Mouse (Mus musculus): Measurements from ENCODE around the gene Sfxn1. TPM values are rescaled to one million over a fixed set of nuclear protein-coding genes. Genes with fewer than 3 reads are reported as not detected.

The Sfxn1 gene
- polyA plus RNA-seq, 1 experiment from 2014 or later: 34.5 TPM

DNA sequence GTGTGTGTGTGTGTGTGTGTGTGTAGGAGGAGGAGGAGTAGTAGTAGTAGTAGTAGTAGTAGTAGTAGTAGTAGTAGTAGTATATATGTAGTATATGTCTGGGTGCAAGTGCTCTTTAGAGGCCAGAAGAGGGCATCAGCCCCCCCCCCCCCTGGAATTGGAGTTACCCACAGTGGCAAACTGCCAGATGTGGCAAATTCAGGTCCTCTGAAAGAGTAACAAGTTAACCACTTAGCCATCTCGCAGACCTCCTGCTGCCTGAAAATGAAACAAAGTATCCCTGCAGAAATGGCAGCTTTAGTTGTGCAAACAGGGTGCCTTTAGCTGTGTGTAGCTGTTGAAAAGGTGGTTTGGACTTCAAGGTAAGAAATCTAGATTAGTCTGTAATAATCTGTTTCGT lies 1.8 kb downstream of the Sfxn1 start:
- WGBS: 53% methylated on average over 2 of the region's 2 CpGs
- H3K4me2 ChIP-seq (replicated peaks; ENCODE audit: low read depth): peak overlapping the region; percentile 73; the same call in 1 of the 2 replicates
- H3K27me3 ChIP-seq (ENCODE audit: control insufficient read depth, insufficient read depth, low read length): no peaks in the 10 kb centered on the region
- no peak overlapping the region for H3K9ac ChIP-seq (ENCODE audit: low read length)
- ATAC-seq (ENCODE audit: low FRiP score, low TSS enrichment): no peak
- H3K9me3 ChIP-seq (ENCODE audit: control insufficient read depth, low read length): no peaks in the 10 kb centered on the region
- no peak overlapping the region for H3K27ac ChIP-seq (replicated peaks)
- DNase-seq (ENCODE audit: low spot score): peak; percentile 30
- H3K4me3 ChIP-seq (ENCODE audit: low read depth, low read length): no peak overlapping the region
- no peaks in the 10 kb centered on the region for H3K36me3 ChIP-seq (ENCODE audit: control insufficient read depth, insufficient read depth, low read length)
- TF ChIP-seq CTCF (IDR thresholded peaks at IDR 0.05; ENCODE audit: low read depth) (no peak), EP300 (optimal IDR thresholded peaks at IDR 0.05) (no peak)
- H3K4me1 ChIP-seq (replicated peaks; ENCODE audit: control insufficient read depth, insufficient read depth): no peaks in the 10 kb centered on the region

DNA sequence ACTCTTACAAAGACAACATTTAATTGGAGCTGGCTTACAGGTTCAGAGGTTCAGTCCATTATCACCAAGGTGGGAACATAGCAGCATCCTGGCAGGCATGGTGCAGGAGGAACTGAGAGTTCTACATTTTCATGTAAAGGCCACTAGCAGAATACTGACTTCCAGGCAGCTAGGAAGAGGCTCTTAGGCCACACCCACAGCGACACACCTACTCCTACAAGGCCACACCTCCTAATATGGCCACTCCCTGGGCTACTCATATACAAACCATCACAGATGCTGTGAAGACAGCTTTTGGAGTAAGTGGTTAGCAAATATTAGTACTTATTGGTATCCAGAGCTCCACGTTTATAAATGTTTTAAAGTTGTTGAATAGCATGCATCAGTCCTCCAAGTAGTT lies 3.7 kb downstream of the Sfxn1 start:
- H3K9ac ChIP-seq (ENCODE audit: low read length): no peak overlapping the region
- H3K36me3 ChIP-seq (ENCODE audit: control insufficient read depth, insufficient read depth, low read length): no peaks in the 10 kb centered on the region
- no peaks in the 10 kb centered on the region for H3K4me1 ChIP-seq (replicated peaks; ENCODE audit: control insufficient read depth, insufficient read depth)
- no peaks in the 10 kb centered on the region for H3K9me3 ChIP-seq (ENCODE audit: control insufficient read depth, low read length)
- TF ChIP-seq EP300 (optimal IDR thresholded peaks at IDR 0.05) (no peak), CTCF (IDR thresholded peaks at IDR 0.05; ENCODE audit: low read depth) (no peak)
- H3K27ac ChIP-seq (replicated peaks): no peak overlapping the region
- no peaks in the 10 kb centered on the region for H3K27me3 ChIP-seq (ENCODE audit: control insufficient read depth, insufficient read depth, low read length)
- no peak overlapping the region for H3K4me3 ChIP-seq (ENCODE audit: low read depth, low read length)
- DNase-seq (ENCODE audit: low spot score) (peak; percentile 44), ATAC-seq (ENCODE audit: low FRiP score, low TSS enrichment) (no peak)
- H3K4me2 ChIP-seq (replicated peaks; ENCODE audit: low read depth): no peak overlapping the region
- 78% methylated on average over 2 of the region's 2 CpGs for WGBS

DNA sequence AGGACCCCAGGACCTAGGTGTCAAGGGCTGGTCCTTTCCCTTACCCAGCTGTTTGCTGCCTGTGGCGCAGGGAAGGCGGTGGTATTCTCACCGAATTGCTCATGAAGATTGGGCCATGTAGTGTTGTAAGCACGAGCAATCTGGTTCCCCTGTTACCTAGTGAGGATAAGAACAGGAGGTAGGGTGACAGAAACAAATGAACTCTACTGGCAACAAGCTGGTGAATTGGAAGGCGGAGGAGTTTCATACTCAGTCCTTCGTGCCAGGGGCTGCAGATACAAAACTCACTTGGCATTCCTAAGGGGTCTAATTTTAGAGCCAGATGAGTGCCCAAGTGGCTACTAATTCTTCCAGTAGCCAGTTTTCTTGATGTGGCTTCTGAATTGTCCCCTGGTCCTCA lies 4.4 kb downstream of the Sfxn1 start:
- H3K9me3 ChIP-seq (ENCODE audit: control insufficient read depth, low read length): no peaks in the 10 kb centered on the region
- H3K4me3 ChIP-seq (ENCODE audit: low read depth, low read length): no peak overlapping the region
- ATAC-seq (ENCODE audit: low FRiP score, low TSS enrichment) (no peak), DNase-seq (ENCODE audit: low spot score) (no peak)
- H3K36me3 ChIP-seq (ENCODE audit: control insufficient read depth, insufficient read depth, low read length): no peaks in the 10 kb centered on the region
- no peaks in the 10 kb centered on the region for H3K27me3 ChIP-seq (ENCODE audit: control insufficient read depth, insufficient read depth, low read length)
- H3K27ac ChIP-seq (replicated peaks): no peak overlapping the region
- H3K4me2 ChIP-seq (replicated peaks; ENCODE audit: low read depth): no peak overlapping the region
- H3K9ac ChIP-seq (ENCODE audit: low read length): no peak overlapping the region
- TF ChIP-seq EP300 (optimal IDR thresholded peaks at IDR 0.05): no peak
- TF ChIP-seq CTCF (IDR thresholded peaks at IDR 0.05; ENCODE audit: low read depth): no peak
- 87% methylated on average over 6 of the region's 6 CpGs for WGBS
- no peaks in the 10 kb centered on the region for H3K4me1 ChIP-seq (replicated peaks; ENCODE audit: control insufficient read depth, insufficient read depth)

DNA sequence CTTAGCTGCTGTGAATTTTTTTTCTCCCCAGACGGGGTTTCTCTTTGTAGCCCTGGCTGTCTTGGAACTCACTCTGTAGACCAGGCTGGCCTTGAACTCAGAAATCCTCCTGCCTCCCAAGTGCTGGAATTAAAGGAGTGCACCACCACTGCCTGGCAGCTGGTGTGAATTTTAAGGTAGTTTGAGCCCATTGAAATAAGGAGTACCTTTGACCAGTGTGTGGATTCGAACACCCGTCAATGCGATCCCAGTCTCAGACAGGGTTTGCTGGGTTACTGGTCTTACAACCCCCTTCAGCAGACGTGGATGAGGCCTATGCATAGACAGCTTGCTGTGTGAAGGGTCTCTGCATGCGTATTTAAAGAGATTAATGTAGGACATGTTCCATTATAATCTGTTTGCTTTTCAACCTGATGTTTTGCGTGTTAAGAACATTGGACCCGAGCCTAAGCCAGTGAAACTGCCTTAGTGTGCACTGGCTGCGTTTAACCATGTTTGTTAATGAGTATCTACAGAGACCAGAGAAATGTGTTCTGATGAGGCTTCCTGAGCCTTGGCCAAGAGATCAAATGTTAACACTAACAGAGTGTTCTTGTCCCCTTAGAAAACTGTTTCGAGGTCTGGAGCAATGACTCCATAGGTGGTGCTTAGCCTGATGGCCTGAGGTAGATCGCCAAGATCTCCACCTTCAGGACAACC lies 5.2 kb downstream of the Sfxn1 start:
- DNase-seq (ENCODE audit: low spot score): no peak
- no peaks in the 10 kb centered on the region for H3K27me3 ChIP-seq (ENCODE audit: control insufficient read depth, insufficient read depth, low read length)

DNA sequence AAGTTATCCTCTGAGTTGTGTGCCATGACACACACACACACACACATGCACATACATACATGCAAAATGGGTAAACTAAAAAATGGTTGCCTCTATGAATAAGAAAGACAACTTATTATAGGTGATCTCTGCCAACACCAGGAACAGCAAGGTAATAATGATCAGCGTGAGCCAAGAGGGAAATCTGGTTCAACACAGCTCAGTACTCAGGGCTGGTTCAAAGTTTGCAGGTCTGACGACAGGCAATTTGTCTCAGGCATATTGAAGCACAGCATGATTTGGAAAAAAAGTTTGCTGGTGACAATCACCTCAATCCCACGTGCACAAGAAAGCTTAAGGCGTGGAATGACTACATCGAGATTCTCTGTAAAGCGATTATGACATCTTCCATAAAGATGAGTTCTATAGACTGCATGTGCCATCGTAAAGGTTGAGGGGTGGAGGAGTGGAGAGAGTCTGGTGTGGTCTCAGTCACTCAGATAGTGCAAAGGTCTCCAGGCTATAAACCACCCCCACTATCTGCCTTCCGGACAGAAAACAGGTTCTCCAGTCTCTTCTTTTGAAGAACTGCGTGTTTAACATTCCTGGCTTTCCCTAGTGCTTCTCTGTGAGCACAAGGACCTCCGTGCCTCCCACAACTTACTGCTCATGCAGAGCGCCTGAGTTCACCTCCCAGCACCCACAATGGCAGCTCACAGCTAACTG lies 6.0 kb downstream of the Sfxn1 start:
- TF ChIP-seq EP300 (optimal IDR thresholded peaks at IDR 0.05) (no peak), CTCF (IDR thresholded peaks at IDR 0.05; ENCODE audit: low read depth) (no peak)
- Histone ChIP-seq H3K36me3 (ENCODE audit: control insufficient read depth, insufficient read depth, low read length) (no peaks in the 10 kb centered on the region), H3K4me2 (replicated peaks; ENCODE audit: low read depth) (no peak overlapping the region), H3K4me3 (ENCODE audit: low read depth, low read length) (no peak overlapping the region), H3K9ac (ENCODE audit: low read length) (no peak overlapping the region), H3K27ac (replicated peaks) (no peak overlapping the region), H3K4me1 (replicated peaks; ENCODE audit: control insufficient read depth, insufficient read depth) (no peaks in the 10 kb centered on the region), H3K27me3 (ENCODE audit: control insufficient read depth, insufficient read depth, low read length) (no peaks in the 10 kb centered on the region), H3K9me3 (ENCODE audit: control insufficient read depth, low read length) (no peaks in the 10 kb centered on the region)
- DNase-seq (ENCODE audit: low spot score): no peak
- 64% methylated on average over 11 of the region's 11 CpGs for WGBS
- no peak for ATAC-seq (ENCODE audit: low FRiP score, low TSS enrichment)

More for the DNA sequence above, 5.2 kb downstream of the Sfxn1 start:
- no peak for ATAC-seq (ENCODE audit: low FRiP score, low TSS enrichment)
- H3K27ac ChIP-seq (replicated peaks): no peak overlapping the region
- TF ChIP-seq CTCF (IDR thresholded peaks at IDR 0.05; ENCODE audit: low read depth): no peak
- no peak for TF ChIP-seq EP300 (optimal IDR thresholded peaks at IDR 0.05)
- no peak overlapping the region for H3K9ac ChIP-seq (ENCODE audit: low read length)
- no peaks in the 10 kb centered on the region for H3K36me3 ChIP-seq (ENCODE audit: control insufficient read depth, insufficient read depth, low read length)
- H3K4me2 ChIP-seq (replicated peaks; ENCODE audit: low read depth): no peak overlapping the region
- no peaks in the 10 kb centered on the region for H3K4me1 ChIP-seq (replicated peaks; ENCODE audit: control insufficient read depth, insufficient read depth)
- H3K9me3 ChIP-seq (ENCODE audit: control insufficient read depth, low read length): no peaks in the 10 kb centered on the region
- 72% methylated on average over 11 of the region's 11 CpGs for WGBS
- H3K4me3 ChIP-seq (ENCODE audit: low read depth, low read length): no peak overlapping the region

All from stomach, postnatal 0 days (tissue).